Mouse (Mus musculus) kidney, postnatal 25 days (tissue): ENCODE measurements around the gene Ntrk2.

Experiments used
- DNase-seq, 2 experiments: peaks; one replicate each; pipeline ENCODE4 v3.0.0; 2021; ENCODE audit warnings: mixed read lengths in 2 of 2

Gene Ntrk2

DNA sequence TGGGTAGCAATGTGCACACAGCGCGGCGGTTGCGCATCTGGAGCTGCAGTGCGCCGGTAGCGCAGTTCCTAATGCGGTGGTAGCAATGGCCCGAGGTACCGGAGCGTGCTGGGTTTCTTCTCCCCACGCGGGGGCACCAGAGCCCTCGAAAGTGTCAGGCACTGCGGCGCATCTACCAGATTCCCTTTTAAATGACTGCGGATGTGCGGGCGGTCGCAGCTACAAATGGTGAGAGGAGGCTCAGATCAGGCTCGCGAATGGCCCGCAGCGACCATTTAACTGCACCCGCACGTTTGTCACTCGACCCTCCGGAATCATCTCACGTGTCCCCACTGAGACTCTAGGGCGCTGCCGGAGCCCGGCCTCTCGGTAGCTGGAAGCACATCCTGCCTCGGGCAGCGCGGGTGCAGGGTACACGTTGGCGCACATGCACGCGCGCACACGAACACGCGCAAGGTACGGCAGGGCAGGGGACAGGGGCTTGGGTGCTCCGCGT is at the start of gene Ntrk2:
TSS of gene Ntrk2 (plus strand) at position 173 of the 496 bp plus-strand sequence.
- peak; percentile 68 to 69 for DNase-seq

DNA sequence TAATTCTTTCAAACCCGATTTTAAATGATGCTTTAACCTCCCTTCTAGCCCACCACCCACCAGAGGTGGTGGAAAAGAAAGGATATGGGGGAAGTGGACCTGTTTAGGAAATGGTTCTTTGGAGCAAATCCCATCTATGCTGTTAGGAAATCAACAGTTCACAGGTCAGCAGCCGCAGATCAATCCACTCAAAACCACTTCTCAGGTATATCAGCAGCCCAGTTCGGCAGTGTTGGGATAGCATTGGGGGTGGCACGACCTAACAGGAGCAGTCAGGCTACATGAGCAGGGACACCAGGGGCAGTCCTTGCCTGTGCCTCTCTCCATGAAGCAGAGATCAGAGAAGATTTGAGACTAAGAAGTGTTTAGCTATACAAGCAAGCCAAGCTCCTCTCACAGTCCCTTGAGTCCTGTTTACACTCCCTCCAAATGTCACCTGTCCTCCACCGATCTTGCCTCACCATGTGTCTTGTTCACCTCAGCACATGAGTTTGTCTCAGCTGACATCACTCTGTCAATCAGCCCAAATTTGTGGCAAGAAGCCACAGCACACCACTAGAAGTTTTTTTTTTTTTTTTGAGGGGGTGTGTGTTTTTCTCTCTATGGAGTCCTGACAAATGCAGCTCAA is 45.3 kb upstream of the Ntrk2 start:
- no peak for DNase-seq

DNA sequence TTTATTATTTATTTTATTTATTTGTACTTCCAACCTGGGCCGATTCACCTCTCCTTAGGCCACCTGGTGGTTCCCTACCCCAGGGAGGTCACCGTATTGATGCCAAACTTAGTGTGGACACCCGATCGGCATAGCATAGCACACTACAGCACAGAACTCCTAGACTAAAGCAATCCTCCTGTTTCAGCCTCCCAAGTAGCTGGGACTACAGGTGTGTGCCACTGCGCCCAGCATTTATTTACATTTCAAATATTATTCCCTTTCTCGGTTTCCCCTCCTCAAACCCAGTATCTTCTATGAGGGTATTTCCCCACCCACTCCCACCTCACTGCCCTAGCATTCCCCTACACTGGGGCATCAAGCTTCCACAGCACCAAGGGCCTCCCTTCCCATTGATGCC is 38.1 kb upstream of the Ntrk2 start:
- DNase-seq: no peak

DNA sequence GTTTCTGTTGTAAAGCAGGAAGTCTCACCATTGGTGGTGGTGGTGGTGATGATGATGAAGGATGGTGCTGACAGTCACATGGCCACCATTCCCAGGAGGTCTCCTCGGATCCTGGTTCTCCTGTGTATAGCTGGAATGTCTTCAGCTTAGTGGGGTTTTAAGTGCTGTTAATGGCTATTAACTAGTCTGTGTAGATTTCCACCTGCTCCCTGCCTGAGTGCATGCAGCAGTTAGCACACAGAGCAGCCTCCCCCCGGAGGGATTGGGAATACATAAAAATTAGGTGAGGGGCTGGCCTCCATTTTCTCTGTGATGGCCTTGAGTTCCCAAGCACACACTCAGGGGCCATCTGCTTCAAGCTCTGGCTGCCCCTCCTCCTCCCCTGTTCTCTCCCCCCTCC is 36.9 kb upstream of the Ntrk2 start:
- no peak for DNase-seq

DNA sequence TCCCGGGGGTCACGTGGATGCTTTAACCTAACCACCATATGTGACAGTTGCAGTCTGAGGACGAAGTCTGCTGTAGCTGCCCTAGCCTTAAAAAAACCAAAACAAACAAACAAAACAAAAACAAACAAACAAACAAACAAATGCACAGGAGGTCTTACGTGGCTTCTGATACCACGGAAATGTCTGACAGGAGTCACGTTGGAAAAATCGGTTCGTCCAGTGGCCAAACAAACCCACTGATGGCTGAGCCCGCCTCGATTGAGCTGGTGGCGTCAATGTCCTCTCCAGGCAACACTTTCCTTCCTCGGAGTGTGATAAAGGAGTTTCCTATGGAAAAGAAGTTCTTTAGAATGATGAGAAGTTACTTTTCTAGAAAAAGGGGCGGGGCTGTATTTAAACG is 27.1 kb upstream of the Ntrk2 start:
- no peak for DNase-seq

DNA sequence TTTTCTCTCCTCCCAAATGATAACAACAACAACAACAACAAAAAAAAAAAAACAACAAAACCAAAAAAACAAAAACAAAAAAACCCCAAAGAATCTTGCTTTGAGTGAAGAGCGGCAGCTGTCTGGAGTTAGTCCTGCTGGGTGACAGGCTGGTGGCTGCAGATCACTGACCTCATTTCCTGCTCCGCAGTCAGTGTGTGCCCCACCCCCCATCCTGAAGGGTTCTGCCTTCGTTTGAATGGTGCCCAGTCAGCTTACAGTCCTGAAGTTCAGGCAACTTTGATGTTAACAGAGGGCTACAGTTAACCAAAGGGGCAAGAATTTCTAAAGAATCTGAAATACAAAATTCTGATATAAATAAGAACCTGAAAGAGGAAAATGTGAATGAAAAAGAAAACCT is 19.9 kb upstream of the Ntrk2 start:
- DNase-seq: no peak

DNA sequence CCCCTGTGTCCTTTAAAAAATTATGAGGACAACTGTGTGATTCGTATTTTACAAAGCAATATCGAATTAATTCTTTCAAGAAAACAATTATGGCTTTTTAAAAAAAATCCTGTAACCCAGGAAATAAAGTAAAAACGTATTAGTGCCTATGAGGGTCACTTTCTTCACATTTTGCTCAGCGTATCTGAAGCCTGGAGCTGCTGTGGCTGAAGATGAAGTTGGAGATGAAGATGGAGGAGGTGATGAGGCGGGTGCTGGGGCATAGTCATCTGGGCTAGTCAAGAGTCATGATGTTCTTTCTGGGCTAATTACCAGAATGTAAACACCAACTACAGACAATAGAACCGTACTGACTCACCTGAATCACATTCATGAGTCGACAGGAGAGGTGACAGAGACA is 15.6 kb upstream of the Ntrk2 start:
- DNase-seq: no peak

DNA sequence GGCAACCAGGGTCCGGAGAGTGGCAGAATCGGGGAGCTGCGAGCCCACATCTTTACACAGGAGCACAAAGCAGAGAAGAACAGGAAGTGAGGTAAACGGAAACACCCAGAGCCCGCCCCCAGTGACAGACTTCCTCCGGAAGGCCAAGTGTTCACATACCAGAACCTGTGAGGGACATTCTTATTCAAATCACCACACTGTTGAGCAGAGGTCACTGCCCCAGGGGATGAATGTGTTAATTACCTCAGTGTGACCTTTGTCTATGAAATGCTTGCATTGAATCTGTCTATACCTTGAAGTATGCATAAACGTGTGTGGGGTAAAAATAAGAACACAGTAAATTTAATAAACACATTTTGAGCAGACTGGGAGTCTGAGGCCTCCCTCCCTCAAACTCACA is 9.0 kb upstream of the Ntrk2 start:
- DNase-seq: no peak

DNA sequence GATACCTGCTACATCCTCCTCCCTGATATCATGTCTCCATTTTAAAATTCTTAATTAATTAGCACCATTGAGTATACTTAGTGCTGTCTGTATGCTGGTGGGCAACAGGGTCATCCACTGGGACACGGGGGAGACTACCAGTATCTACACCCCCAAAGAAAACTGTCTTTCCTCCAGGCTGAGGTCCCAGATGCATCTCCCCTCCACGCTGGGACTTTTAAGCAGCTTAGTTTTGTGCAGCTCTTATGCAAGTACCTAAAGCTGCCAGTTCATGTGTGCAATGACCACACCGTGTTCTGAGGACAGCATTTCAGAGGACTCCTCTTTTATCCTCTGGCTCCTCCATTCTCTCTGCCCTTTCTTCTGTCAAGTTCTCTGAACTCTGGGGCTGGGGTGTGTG is 5.1 kb upstream of the Ntrk2 start:
- no peak for DNase-seq

DNA sequence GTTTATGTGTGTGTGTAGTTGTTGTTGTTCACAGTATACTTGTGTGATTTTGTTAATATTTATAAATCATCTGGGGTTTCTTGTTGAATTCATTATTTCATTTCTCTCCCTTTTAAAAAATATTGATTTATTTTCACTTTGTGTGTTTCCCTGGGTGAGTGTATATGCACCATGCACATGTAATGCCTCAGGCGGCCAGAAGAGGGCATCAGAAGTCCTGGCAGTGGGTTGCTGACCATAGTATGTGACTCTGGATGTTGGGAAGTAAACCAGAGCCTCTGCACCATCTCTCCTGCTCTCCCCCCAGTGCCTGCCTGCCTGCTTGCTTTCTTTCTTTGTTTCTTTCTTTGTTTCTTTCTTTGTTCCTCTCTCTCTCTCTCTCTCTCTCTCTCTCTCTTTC is 2.5 kb upstream of the Ntrk2 start:
- no peak for DNase-seq

DNA sequence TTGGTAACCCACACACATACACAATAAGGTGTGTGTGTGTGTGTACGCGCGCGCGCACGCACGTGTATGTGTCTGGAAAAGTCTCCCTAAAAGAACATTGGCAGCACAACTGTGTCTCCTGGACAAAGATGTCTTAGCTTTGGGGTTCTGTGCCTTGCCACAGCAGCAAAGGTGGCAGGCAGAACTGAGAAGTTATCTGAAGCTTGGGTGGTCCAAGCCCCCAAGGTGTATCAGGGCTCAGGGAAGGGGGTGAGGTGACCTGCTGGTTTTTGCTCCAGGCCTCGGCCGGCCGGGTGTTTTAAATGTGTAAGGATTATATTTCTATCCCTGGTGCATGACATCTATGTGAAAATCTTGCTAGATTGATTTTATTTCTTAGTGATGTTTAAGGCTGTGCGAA is 536 bp upstream of the Ntrk2 start:
- DNase-seq: no peak

DNA sequence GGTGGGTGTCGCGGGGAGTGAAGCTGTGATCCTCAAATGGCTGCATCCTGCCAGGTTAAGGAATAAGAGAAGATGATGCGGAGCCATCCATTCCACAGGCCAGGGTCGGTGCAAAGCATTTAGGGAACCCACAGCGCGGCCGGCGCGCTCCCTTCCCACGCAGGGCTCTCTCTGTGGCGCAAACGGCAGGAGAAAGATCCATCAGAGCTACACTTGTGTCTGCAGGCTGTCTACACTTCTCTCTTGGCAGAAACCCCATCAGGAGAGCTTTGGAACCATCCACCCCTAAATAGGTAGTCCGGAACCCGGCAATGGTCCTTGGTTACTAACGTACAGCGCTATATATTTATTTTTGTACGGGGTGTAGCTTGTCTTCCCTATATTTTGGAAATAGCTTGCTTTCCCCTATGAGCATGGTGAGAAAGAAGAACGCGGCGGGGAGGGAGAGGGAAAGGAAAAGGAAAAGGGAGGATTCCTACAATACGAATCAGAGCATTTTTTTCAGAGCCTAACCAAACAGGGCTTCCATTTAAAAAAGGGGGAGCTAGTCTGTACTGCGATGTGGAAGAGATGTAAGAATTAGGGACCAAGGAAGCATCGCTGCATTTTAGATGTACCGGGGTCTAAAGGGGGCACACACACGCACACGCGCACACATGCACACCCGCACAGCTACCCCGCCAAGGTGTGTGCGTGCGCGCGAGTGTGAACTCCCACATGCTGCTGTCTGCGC is 693 bp downstream of the Ntrk2 start:
- DNase-seq: no peak

DNA sequence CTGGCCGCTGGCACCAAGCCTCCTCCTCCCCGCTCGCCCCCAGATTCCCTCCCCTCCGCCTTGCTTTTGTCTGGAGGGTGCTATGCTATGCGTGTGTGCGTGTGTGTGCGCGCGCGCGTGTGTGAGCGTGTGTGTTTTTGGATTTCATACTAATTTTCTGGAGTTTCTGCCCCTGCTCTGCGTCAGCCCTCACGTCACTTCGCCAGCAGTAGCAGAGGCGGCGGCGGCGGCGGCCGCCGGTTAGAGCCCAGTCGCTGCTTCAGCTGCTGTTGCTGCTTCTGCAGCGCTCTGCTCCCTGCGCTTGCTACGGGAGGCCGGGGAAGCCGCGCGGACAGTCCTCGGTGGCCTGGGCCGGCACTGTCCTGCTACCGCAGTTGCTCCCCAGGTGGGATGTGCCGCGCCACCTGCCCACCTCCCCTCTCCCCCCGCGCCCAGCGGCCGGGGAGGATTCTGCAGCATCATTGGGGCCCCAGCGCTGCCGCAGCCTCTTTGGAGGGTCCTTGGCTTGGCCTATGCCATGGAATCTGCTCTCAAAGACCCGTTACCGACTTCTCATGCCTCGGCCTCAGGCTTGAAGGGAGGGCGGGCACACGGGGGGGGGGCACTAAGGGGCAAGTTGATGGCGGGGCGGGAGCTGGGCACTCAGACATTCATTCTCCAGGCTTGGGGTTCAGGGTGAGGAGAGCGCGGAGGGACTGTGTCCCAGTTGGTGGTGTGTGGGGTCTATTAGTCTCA is 1.4 kb downstream of the Ntrk2 start:
- peak in 1 of 2 experiments; percentile 5 for DNase-seq

DNA sequence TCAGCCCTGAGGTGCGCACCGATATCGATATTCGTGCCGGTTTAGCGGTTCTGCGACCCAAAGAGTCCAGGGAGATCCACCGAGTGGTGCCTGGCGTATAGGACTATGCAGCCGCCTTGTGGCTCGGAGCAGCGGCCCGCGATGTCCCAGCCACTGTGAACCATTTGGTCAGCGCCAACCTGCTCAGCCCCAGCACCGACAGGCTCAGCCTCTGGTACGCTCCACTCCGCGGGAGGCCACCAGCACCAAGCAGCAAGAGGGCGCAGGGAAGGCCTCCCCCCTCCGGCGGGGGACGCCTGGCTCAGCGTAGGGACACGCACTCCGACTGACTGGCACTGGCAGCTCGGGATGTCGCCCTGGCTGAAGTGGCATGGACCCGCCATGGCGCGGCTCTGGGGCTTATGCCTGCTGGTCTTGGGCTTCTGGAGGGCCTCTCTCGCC is 2.0 kb downstream of the Ntrk2 start:
- DNase-seq: peak in 1 of 2 experiments; percentile 35

DNA sequence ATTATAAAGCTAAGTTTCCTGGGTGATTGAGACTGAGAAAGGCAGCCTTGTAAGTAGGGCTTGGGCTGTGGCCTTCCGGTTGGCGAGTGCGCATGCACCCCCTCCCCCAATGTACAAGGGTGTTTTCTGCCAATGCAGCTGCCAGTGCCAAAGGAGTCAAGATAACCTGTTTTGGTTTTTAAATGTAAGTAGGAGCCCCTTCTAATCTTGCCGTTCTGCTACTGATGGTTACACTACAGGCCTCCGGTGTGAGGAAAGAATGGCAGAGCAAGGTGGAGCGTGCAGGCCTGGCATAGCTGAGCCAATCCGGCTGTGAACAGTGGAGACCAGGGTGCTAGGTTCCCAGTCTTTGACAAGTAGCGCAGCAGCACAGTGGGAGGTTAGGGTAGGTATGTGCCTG is 3.6 kb downstream of the Ntrk2 start:
- no peak for DNase-seq

DNA sequence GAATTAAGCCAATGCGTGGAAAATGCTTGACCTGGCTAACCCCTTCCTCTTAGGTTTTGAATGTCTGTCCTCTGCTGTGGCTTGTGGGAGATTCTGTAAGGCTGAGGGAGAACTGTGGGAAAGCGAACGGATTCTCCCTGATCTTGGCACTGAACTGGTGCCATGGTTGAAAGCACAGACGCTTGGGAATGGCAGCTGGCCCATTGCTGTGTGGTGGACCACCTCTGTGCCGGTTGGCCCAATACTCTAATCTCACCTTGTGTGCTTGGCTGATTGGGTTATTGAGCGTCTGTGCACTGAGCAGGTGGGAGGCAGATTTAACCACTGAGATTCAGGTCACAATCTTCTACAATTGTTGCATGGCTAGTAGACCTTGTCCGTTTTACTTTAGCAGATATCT is 18.4 kb downstream of the Ntrk2 start:
- no peak for DNase-seq

DNA sequence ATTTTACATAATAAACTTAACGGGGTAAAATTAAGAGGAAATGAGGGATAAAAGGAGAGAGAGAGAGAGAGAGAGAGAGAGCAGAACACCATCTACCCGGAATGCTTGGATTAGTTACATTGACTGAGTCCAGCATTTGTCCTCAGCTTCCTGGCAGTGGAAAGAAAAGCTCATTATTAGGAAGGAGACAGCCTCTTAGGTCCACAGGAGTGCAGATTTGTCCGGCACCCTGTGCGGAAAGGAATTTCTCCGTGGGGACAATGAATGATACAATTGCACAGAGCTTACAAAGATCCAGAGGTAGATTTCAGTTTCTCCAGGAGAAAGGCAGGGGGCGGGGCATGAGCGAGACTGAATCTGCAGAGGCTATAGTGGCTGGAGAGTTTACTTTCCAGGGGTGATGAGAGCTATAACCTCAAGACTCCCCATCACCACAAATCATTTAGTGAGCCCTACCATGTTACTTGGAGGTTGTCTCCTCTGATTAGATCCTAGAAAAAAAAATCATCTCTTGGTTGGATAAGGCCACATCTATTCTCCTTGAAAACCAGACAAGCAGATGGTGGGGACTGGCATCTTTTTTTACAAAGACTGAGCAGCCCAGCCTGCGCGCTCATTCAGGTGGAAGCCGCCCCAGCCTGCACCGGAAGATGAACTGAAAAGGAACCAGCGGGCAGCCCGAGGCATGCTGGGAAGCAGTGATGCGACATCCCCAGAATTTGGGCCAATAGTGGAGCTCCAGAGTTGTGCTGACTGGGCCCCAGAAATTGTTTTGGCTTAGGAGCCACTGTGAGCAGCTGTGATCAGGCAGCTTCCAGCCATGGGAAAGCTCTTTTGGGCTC is 20.2 kb downstream of the Ntrk2 start:
- no peak for DNase-seq

DNA sequence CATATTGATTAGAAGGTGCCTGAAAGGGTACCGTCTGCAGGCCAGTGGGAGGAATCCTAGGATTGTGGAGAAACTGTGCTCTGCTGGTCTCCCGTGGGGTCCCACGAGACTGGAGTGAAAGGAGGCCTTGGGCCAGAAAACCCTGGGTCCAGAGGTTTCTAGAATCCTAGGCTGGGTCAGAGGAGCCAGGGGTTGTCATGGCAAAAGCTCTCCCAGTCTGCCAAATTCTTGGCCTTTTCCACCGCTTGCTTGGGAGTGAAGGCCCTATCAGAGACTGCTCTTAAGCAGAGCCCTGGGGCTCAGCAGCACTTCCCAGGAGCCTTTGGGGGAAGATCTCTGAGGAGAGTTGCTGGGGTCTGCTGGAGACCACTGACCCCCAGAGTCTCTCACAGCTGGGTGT is 25.6 kb downstream of the Ntrk2 start:
- no peak for DNase-seq

DNA sequence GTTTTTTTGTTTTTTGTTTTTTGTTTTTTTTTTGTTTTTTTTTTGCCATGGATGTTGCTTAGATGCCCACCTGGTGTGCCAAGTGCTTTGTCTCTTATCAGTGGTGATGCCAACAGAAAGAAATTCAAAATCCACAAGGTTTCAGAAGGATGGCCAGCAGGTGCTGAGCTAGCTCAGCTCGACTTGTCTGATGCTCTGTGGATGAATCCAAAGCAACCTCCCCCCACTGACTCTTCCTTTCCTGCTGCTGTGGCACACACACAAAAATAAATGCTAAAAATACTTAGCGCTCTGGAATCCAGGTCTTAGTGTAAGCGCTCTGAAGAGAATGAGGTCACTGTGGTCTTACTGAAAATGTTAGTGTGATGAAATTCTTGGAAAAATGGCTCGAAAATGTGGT is 28.4 kb downstream of the Ntrk2 start:
- no peak for DNase-seq

DNA sequence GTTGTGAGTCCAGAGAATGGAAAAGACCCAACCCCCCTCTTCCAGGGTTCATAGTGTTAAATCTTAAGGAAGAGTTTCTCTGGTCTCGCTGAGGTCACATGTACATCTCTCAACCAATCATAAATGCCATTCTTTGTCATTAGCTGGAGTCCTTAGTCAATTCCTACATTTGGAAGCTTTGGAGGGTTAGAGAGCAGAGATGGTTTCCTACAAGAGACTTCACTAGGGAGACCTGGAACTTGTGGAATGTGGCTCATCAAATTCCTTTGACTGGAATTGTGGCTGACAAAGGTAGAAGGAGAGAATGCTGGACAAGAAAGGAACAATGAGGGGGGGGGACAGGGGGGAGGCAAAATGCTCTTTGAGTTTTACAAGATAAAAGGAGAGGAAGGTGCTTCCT is 30.5 kb downstream of the Ntrk2 start:
- DNase-seq: no peak

DNA sequence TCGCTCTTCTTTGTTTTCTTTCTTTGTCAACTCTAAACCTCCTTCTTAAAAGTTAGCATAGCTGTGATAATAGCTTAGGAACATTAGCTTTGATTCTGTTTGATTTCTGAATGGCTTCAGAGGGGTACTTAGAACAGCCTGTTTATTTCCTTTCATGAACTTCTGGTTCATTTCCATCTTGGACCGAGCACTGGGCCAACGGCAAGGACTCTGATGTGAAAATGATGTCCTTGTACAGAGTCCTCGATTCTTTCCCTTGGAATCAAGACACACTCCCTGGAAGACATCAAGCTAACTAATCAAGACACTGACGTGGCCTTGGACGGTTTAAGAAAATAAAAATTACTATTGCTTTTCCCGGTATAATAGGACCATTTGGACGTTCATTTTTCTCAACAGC is 31.7 kb downstream of the Ntrk2 start:
- DNase-seq: no peak

DNA sequence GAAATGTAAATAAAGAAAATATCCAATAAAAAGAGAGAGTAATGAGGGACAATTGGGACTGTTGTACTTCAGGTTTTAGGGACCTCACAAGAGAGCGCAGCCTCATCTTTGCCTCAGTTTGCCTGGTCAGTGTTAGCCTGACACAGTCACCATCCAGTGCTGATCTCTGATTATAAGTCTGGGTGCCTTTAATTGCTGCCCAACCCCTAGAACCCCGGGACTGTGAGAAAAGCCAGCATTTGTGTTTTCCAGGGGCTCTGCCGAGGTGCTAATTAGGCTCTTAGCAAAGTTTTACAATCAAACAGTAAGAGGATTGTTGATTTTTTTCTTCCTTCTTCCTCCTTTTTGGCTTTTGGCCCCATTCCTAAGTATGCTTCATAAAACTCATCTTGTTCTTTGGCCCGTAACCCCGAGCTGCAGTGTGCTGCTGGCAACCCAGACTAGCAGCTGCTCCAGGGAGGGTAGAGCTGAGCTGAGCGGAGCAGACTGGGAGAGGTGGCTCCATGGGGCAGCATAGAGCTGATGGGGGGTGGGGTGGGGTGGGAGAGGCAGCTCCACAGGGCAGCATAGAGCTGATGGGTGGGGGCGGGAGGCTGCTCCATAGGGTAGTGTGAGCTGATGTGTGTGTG is 34.5 kb downstream of the Ntrk2 start:
- DNase-seq: no peak

DNA sequence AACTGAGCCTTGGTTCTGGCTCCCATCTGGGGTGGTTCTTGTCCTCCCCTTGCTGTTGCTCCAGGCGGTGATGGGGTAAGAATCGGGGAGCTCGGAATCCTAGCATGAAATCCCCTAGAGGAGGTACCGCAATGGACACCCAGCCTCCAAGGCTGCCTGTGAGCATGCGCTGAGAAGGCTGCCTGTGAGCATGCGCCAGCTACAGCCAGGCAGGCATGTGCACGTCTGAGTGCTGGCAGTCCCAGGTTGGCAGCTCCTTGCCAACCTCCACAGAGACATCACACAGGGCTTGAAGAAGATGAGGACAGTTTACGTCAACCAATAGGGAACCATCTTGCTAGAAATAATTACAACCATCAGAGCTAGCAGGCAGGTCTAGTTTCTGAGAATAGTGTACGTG is 37.5 kb downstream of the Ntrk2 start:
- DNase-seq: no peak
